Mouse (Mus musculus) heart, adult 2 months (tissue): ENCODE measurements around the gene Zscan2. TPM values are rescaled to one million over a fixed set of nuclear protein-coding genes. Genes with fewer than 3 reads are reported as not detected.
A peak's percentile ranks its signal among the peaks of the same experiment; 100 is the strongest.

Source experiments
- DNase-seq, 2 experiments: peaks; one replicate each; pipeline ENCODE4 v3.0.0; 2021
- H3K27ac ChIP-seq: fragments of 200-600 bp; 2 replicates; pipeline ENCODE4 v1.8.1; 2022
- H3K27me3 ChIP-seq: fragments of 200-500 bp; 2 replicates; pipeline ENCODE4 v1.6.1; 2012; ENCODE audit warnings: mild to moderate bottlenecking, low read length, inconsistent platforms, mixed read lengths; ENCODE audit not compliant: control insufficient read depth, insufficient read depth
- H3K36me3 ChIP-seq: fragments of 200-500 bp; 2 replicates; pipeline ENCODE4 v1.6.1; 2012; ENCODE audit warnings: low read length, inconsistent platforms; ENCODE audit not compliant: control insufficient read depth, insufficient read depth
- H3K4me1 ChIP-seq: fragments of 200-500 bp; 2 replicates; pipeline ENCODE4 v1.6.1; 2011; ENCODE audit warnings: low read length; ENCODE audit not compliant: control insufficient read depth, insufficient read depth
- H3K4me3 ChIP-seq: fragments of 200-600 bp; 2 replicates; pipeline ENCODE4 v1.8.1; 2022
- H3K79me2 ChIP-seq: fragments of 200-500 bp; replicated peaks from 2 replicates; pipeline ENCODE4 v1.6.1; 2012; ENCODE audit warnings: mild to moderate bottlenecking, inconsistent platforms, low read length, moderate library complexity, mixed read lengths; ENCODE audit not compliant: control insufficient read depth, insufficient read depth
- H3K9ac ChIP-seq: fragments of 200-500 bp; 2 replicates; pipeline ENCODE4 v1.6.1; 2012; ENCODE audit warnings: low read depth, mild to moderate bottlenecking, control low read depth, inconsistent platforms, low read length, mixed read lengths
- CTCF ChIP-seq: fragments of 200-600 bp; IDR thresholded peaks from 2 replicates; pipeline ENCODE4 v1.8.1; 2022; ENCODE audit warnings: antibody characterized with exemption, mild to moderate bottlenecking, moderate library complexity
- EP300 ChIP-seq: fragments of 200-500 bp; IDR thresholded peaks from 2 replicates; pipeline ENCODE4 v1.6.1; 2011; ENCODE audit warnings: low read depth, low read length, control low read depth; ENCODE audit not compliant: insufficient read depth
- POLR2A ChIP-seq: fragments of 200-500 bp; IDR thresholded peaks from 2 replicates; pipeline ENCODE4 v1.6.1; 2011; ENCODE audit warnings: mild to moderate bottlenecking, low read depth, low read length, control low read depth; ENCODE audit not compliant: insufficient read depth
- WGBS: fragments of 180-500 bp; shearing (Covaris S2); methylation state at CpG from one replicate; pipeline ENCODE4 v1.1.7; 2018; 5-methylcytosine and 5-hydroxymethylcytosine counted together
- intact Hi-C: fragments of 180-260 bp; cut with DNase I; formaldehyde crosslinking; loops from one replicate; pipeline ENCODE4 v1.15.1; 2025
- polyA plus RNA-seq: library from polyadenylated mRNA; depleted of rRNA; stranded (reverse); fragments of >200 nt; gene quantifications from 2 replicates; pipeline ENCODE4 v1.2.3, GENCODE M21; 2012
- total RNA-seq, 2 experiments: library from RNA; stranded (reverse); gene quantifications; 2 replicates each; pipeline ENCODE4 v1.2.3; 2021

The Zscan2 gene
- total and polyA plus RNA-seq, 3 experiments, result 3.0 to 6.3 (median 5.7) TPM

DNA sequence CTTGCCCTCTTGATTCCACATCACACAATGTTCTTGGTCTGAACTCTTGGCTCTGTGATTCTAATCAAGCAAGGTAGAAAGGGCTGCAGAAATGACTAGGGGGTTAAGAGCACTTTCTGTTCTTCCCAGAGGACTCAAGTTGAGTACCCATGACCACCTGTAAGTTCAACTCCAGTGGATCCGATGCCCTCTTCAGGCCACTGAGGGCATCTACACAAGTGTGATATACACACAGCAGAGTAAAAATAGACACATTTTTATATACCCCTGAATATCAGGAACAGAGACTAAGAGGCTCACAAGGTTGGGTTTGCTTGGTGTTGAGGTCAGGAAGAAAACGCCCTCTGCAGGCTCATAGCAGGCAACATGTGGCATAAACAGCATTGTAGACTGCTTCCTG, 12.9 kb downstream of the Zscan2 start:
- no peaks in the 10 kb centered on the region for H3K79me2 ChIP-seq
- no peak overlapping the region for H3K9ac ChIP-seq
- 99% methylated on average over 2 of the region's 2 CpGs for WGBS
- H3K4me3 ChIP-seq, result no peak overlapping the region
- intact Hi-C loops, result no loop called here
- DNase-seq, result no peak
- no peak overlapping the region for H3K27ac ChIP-seq
- H3K4me1 ChIP-seq, result no peaks in the 10 kb centered on the region
- no peaks in the 10 kb centered on the region for H3K27me3 ChIP-seq
- TF ChIP-seq CTCF, result 0 out of 2 replicates have a peak, but pooled peaks have one; percentile 9
- TF ChIP-seq EP300, result no peak
- H3K36me3 ChIP-seq, result no peaks in the 10 kb centered on the region

DNA sequence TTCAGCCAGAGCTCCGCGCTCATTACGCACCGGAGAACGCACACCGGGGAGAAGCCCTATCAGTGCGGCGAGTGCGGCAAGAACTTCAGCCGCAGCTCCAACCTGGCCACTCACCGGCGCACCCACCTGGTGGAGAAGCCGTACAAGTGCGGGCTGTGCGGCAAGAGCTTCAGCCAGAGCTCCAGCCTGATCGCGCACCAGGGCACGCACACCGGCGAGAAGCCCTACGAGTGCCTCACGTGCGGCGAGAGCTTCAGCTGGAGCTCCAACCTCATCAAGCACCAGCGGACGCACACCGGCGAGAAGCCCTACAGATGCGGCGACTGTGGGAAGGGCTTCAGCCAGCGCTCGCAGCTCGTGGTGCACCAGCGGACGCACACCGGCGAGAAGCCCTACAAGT, 15.0 kb downstream of the Zscan2 start:
- H3K27ac ChIP-seq, result no peak overlapping the region
- no peaks in the 10 kb centered on the region for H3K79me2 ChIP-seq
- no peaks in the 10 kb centered on the region for H3K36me3 ChIP-seq
- intact Hi-C loops, result no loop called here
- H3K9ac ChIP-seq, result no peak overlapping the region
- H3K4me3 ChIP-seq, result no peak overlapping the region
- DNase-seq, result no peak
- TF ChIP-seq CTCF, result no peak
- no peak for TF ChIP-seq POLR2A
- TF ChIP-seq EP300, result no peak
- WGBS, result 83% methylated on average over 37 of the region's 37 CpGs
- H3K27me3 ChIP-seq, result no peaks in the 10 kb centered on the region
- H3K4me1 ChIP-seq, result no peaks in the 10 kb centered on the region

- 23% methylated on average over 14 of the region's 14 CpGs for WGBS
- H3K4me3 ChIP-seq, result no peak overlapping the region
- H3K4me1 ChIP-seq, result peaks cover 4% of the 10 kb centered on the region
- TF ChIP-seq CTCF, result peak; percentile 59
- TF ChIP-seq POLR2A, result no peak
- H3K36me3 ChIP-seq, result no peaks in the 10 kb centered on the region
- no peak overlapping the region for H3K27ac ChIP-seq
- intact Hi-C loops, result loop anchor here (10.0 kb wide), 1 partner anchor 172 kb away; the partner anchor contains the start of gene Alpk3
- H3K9ac ChIP-seq, result peak overlapping the region; percentile 29
- DNase-seq, result peak; percentile 40 to 57
- H3K27me3 ChIP-seq, result no peaks in the 10 kb centered on the region
- H3K79me2 ChIP-seq, result no peaks in the 10 kb centered on the region
Observed at GRCm38 (mm10) chr7:80882830-80883505, 22.2 kb downstream of the Zscan2 start.

- H3K36me3 ChIP-seq, result no peaks in the 10 kb centered on the region
Observed at GRCm38 (mm10) chr7:80885666-80886065, 24.9 kb downstream of the Zscan2 start.

DNA sequence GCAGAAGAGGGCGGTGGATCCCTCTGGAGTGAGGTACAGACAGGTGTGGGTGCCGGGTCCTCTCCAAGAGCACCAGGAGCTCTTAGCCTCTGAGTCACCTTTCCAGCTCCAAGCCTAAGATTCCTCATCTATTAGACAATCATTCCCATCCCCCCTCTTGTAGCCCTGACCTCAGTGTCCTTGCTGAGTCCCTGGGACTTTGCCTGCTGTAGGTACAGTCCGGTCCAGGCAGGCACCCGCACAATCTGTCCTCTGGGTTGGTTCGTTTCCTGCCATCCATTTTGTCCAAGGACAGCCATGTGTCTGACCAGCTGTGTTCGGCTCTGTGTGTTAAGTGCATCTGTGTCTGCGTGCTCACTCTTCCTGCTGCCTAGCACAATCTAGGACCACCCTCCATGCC, 27.9 kb downstream of the Zscan2 start:
- DNase-seq, result no peak
- Histone ChIP-seq H3K4me1 (peaks cover 4% of the 10 kb centered on the region), H3K27me3 (no peaks in the 10 kb centered on the region), H3K36me3 (no peaks in the 10 kb centered on the region), H3K27ac (no peak overlapping the region), H3K9ac (no peak overlapping the region), H3K4me3 (no peak overlapping the region), H3K79me2 (no peaks in the 10 kb centered on the region)
- intact Hi-C loops, result loop anchor here (5.0 to 10.0 kb wide), 3 partner anchors 139 to 249 kb away; partner anchors contain the start of gene Alpk3
- no peak for TF ChIP-seq EP300
- TF ChIP-seq POLR2A, result no peak
- 75% methylated on average over 7 of the region's 7 CpGs for WGBS

More at GRCm38 (mm10) chr7:80885666-80886065, 24.9 kb downstream of the Zscan2 start:
- DNase-seq, result no peak
- no peak overlapping the region for H3K27ac ChIP-seq
- H3K9ac ChIP-seq, result no peak overlapping the region
- H3K27me3 ChIP-seq, result no peaks in the 10 kb centered on the region
- WGBS, result 36% methylated on average over 1 of the region's 1 CpGs
- no peaks in the 10 kb centered on the region for H3K79me2 ChIP-seq
- H3K4me1 ChIP-seq, result peaks cover 7% of the 10 kb centered on the region
- intact Hi-C loops, result loop anchor here (2.0 to 10.0 kb wide), 4 partner anchors 142 to 269 kb away; partner anchors contain the start of gene Alpk3
- H3K4me3 ChIP-seq, result no peak overlapping the region
- peak; percentile 80 for TF ChIP-seq CTCF
- no peak for TF ChIP-seq POLR2A

DNA sequence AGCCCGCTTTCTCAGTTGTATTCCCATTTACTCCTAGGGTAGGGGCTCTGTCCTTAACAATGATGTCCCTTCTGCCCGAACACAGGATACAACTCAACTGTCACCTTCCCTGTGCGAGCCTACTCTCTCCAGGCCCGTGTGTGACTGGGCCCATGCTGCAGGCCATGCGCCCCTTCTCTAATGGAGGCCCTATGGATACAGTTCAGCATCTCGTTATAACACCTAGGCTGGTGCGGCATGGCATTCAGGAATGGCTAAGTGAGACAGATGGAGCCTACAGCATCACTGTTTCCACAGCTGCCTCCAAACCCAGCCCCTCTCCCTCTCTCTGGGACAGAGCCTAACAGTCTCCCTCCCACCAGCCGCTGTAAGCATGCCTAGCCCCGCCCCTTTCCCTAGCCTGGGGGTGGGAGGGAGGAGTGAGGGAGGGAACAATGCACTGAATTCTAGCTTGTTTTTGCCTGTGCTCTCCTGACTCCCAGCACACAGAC, 28.3 kb downstream of the Zscan2 start:
- TF ChIP-seq CTCF (no peak), EP300 (no peak)
- intact Hi-C loops, result loop anchor here (5.0 to 10.0 kb wide), 3 partner anchors 138 to 248 kb away; partner anchors contain the start of gene Alpk3
- Histone ChIP-seq H3K27me3 (no peaks in the 10 kb centered on the region), H3K4me3 (no peak overlapping the region), H3K36me3 (no peaks in the 10 kb centered on the region), H3K27ac (peak overlapping the region; percentile 51), H3K9ac (no peak overlapping the region), H3K4me1 (peaks cover 9% of the 10 kb centered on the region), H3K79me2 (no peaks in the 10 kb centered on the region)
- peak; percentile 49 to 59 for DNase-seq
- 48% methylated on average over 9 of the region's 9 CpGs for WGBS
